Mouse (Mus musculus): ENCODE measurements around the gene Arl4c.

Arl4c gene

GRCm38 (mm10) chr1:88701870-88702661, at the start of gene Arl4c:
Gene Arl4c, minus strand, starts transcription at chr1:88702221.
- no peak for DNase-seq (ENCODE audit: low read depth, low spot score)

GRCm38 (mm10) chr1:88751332-88751731, 49.3 kb upstream of the Arl4c start:
- DNase-seq (ENCODE audit: low read depth, low spot score): no peak

- no peak for DNase-seq (ENCODE audit: low read depth, low spot score)
These were observed 48.6 kb upstream of the Arl4c start for GRCm38 (mm10) chr1:88750576-88750975.

- DNase-seq (ENCODE audit: low read depth, low spot score): no peak
These were observed 48.1 kb upstream of the Arl4c start for GRCm38 (mm10) chr1:88750126-88750525.

- no peak for DNase-seq (ENCODE audit: low read depth, low spot score)
These were observed 47.1 kb upstream of the Arl4c start for GRCm38 (mm10) chr1:88749106-88749505.

GRCm38 (mm10) chr1:88745256-88745655, 43.2 kb upstream of the Arl4c start:
- DNase-seq (ENCODE audit: low read depth, low spot score): no peak

- DNase-seq (ENCODE audit: low read depth, low spot score): no peak
These were observed 42.2 kb upstream of the Arl4c start for GRCm38 (mm10) chr1:88744261-88744660.

- no peak for DNase-seq (ENCODE audit: low read depth, low spot score)
These were observed 40.4 kb upstream of the Arl4c start for GRCm38 (mm10) chr1:88742372-88742771.

- no peak for DNase-seq (ENCODE audit: low read depth, low spot score)
These were observed 37.5 kb upstream of the Arl4c start for GRCm38 (mm10) chr1:88739546-88739945.

- no peak for DNase-seq (ENCODE audit: low read depth, low spot score)
These were observed 36.9 kb upstream of the Arl4c start for GRCm38 (mm10) chr1:88738931-88739330.

GRCm38 (mm10) chr1:88729496-88729895, 27.5 kb upstream of the Arl4c start:
- DNase-seq (ENCODE audit: low read depth, low spot score): no peak

- no peak for DNase-seq (ENCODE audit: low read depth, low spot score)
These were observed 25.3 kb upstream of the Arl4c start for GRCm38 (mm10) chr1:88727369-88727768.

GRCm38 (mm10) chr1:88725716-88726115, 23.7 kb upstream of the Arl4c start:
- no peak for DNase-seq (ENCODE audit: low read depth, low spot score)

- no peak for DNase-seq (ENCODE audit: low read depth, low spot score)
These were observed 18.7 kb upstream of the Arl4c start for GRCm38 (mm10) chr1:88720626-88721229.

- no peak for DNase-seq (ENCODE audit: low read depth, low spot score)
These were observed 16.5 kb upstream of the Arl4c start for GRCm38 (mm10) chr1:88718563-88718962.

GRCm38 (mm10) chr1:88717736-88718135, 15.7 kb upstream of the Arl4c start:
- DNase-seq (ENCODE audit: low read depth, low spot score): no peak

GRCm38 (mm10) chr1:88712011-88712410, 10.0 kb upstream of the Arl4c start:
- DNase-seq (ENCODE audit: low read depth, low spot score): no peak

- no peak for DNase-seq (ENCODE audit: low read depth, low spot score)
These were observed 6.8 kb upstream of the Arl4c start for GRCm38 (mm10) chr1:88708646-88709305.

GRCm38 (mm10) chr1:88708191-88708590, 6.2 kb upstream of the Arl4c start:
- DNase-seq (ENCODE audit: low read depth, low spot score): no peak

- no peak for DNase-seq (ENCODE audit: low read depth, low spot score)
These were observed 5.5 kb upstream of the Arl4c start for GRCm38 (mm10) chr1:88707536-88707935.

- peak; percentile 35 for DNase-seq (ENCODE audit: low read depth, low spot score)
These were observed 3.8 kb upstream of the Arl4c start for GRCm38 (mm10) chr1:88705799-88706198.

GRCm38 (mm10) chr1:88705050-88705449, 3.0 kb upstream of the Arl4c start:
- no peak for DNase-seq (ENCODE audit: low read depth, low spot score)
